Mouse (Mus musculus): Measurements from ENCODE around the gene Cep112. TPM values are rescaled to one million over a fixed set of nuclear protein-coding genes. Genes with fewer than 3 reads are reported as not detected.

The Cep112 gene
- polyA plus RNA-seq, 1 experiment from 2014 or later: 13.3 TPM

- 22% methylated on average over 6 of the region's 7 CpGs for WGBS
- Histone ChIP-seq H3K4me2 (no peak overlapping the region), H3K4me1 (replicated peaks) (peaks cover 31% of the 10 kb centered on the region), H3K36me3 (no peaks in the 10 kb centered on the region), H3K4me3 (no peak overlapping the region), H3K9ac (no peak overlapping the region), H3K27ac (replicated peaks) (no peak overlapping the region), H3K9me3 (no peaks in the 10 kb centered on the region), H3K27me3 (0 out of 2 replicates have a peak, but pooled peaks cover 2% of the 10 kb centered on the region)
- ATAC-seq (ENCODE audit: low FRiP score, low read depth): no peak
Observed at GRCm38 (mm10) chr11:108892406-108892805, 467.4 kb downstream of the Cep112 start.

GRCm38 (mm10) chr11:108893232-108893790 lies 468.3 kb downstream of the Cep112 start:
- no peak overlapping the region for H3K27ac ChIP-seq (replicated peaks)
- WGBS: 56% methylated on average over 12 of the region's 12 CpGs
- ATAC-seq (ENCODE audit: low FRiP score, low read depth): no peak
- no peaks in the 10 kb centered on the region for H3K36me3 ChIP-seq
- H3K27me3 ChIP-seq: 0 out of 2 replicates have a peak, but pooled peaks cover 2% of the 10 kb centered on the region
- peaks cover 31% of the 10 kb centered on the region for H3K4me1 ChIP-seq (replicated peaks)
- H3K4me2 ChIP-seq: no peak overlapping the region
- no peaks in the 10 kb centered on the region for H3K9me3 ChIP-seq
- H3K9ac ChIP-seq: no peak overlapping the region
- H3K4me3 ChIP-seq: no peak overlapping the region

- H3K27me3 ChIP-seq: 0 out of 2 replicates have a peak, but pooled peaks cover 2% of the 10 kb centered on the region
- H3K9me3 ChIP-seq: no peaks in the 10 kb centered on the region
- ATAC-seq (ENCODE audit: low FRiP score, low read depth): no peak
- H3K4me1 ChIP-seq (replicated peaks): peaks cover 31% of the 10 kb centered on the region
- WGBS: 41% methylated on average over 10 of the region's 10 CpGs
- H3K4me3 ChIP-seq: no peak overlapping the region
- H3K36me3 ChIP-seq: no peaks in the 10 kb centered on the region
- H3K4me2 ChIP-seq: no peak overlapping the region
- H3K9ac ChIP-seq: no peak overlapping the region
- no peak overlapping the region for H3K27ac ChIP-seq (replicated peaks)
Observed at GRCm38 (mm10) chr11:108893855-108894510, 469.0 kb downstream of the Cep112 start.

- Histone ChIP-seq H3K27ac (replicated peaks) (no peak overlapping the region), H3K27me3 (no peaks in the 10 kb centered on the region), H3K4me3 (no peak overlapping the region), H3K9ac (no peak overlapping the region), H3K4me1 (replicated peaks) (peaks cover 17% of the 10 kb centered on the region), H3K9me3 (no peaks in the 10 kb centered on the region), H3K36me3 (no peaks in the 10 kb centered on the region), H3K4me2 (no peak overlapping the region)
- WGBS: 72% methylated on average over 4 of the region's 4 CpGs
- ATAC-seq (ENCODE audit: low FRiP score, low read depth): no peak
Observed at GRCm38 (mm10) chr11:108897034-108897433, 472.0 kb downstream of the Cep112 start.

GRCm38 (mm10) chr11:108898063-108898462 lies 473.1 kb downstream of the Cep112 start:
- no peaks in the 10 kb centered on the region for H3K27me3 ChIP-seq
- H3K4me2 ChIP-seq: no peak overlapping the region
- H3K9ac ChIP-seq: no peak overlapping the region
- H3K9me3 ChIP-seq: no peaks in the 10 kb centered on the region
- no peak for ATAC-seq (ENCODE audit: low FRiP score, low read depth)
- H3K27ac ChIP-seq (replicated peaks): no peak overlapping the region
- H3K4me1 ChIP-seq (replicated peaks): peaks cover 16% of the 10 kb centered on the region
- no peaks in the 10 kb centered on the region for H3K36me3 ChIP-seq
- no peak overlapping the region for H3K4me3 ChIP-seq
- 84% methylated on average over 9 of the region's 9 CpGs for WGBS

GRCm38 (mm10) chr11:108898483-108898882 lies 473.5 kb downstream of the Cep112 start:
- H3K36me3 ChIP-seq: no peaks in the 10 kb centered on the region
- ATAC-seq (ENCODE audit: low FRiP score, low read depth): no peak
- H3K27me3 ChIP-seq: no peaks in the 10 kb centered on the region
- no peak overlapping the region for H3K4me2 ChIP-seq
- H3K27ac ChIP-seq (replicated peaks): no peak overlapping the region
- no peak overlapping the region for H3K4me3 ChIP-seq
- WGBS: 83% methylated on average over 6 of the region's 6 CpGs
- H3K4me1 ChIP-seq (replicated peaks): peaks cover 16% of the 10 kb centered on the region
- H3K9ac ChIP-seq: no peak overlapping the region
- no peaks in the 10 kb centered on the region for H3K9me3 ChIP-seq

GRCm38 (mm10) chr11:108900718-108901488 lies 475.9 kb downstream of the Cep112 start:
- Histone ChIP-seq H3K9me3 (no peaks in the 10 kb centered on the region), H3K27ac (replicated peaks) (0 out of 2 replicates have a peak overlapping the region, but pooled peaks have one; percentile 18), H3K4me3 (no peak overlapping the region), H3K9ac (no peak overlapping the region), H3K36me3 (no peaks in the 10 kb centered on the region), H3K27me3 (no peaks in the 10 kb centered on the region), H3K4me1 (replicated peaks) (peaks cover 8% of the 10 kb centered on the region; the same call in 1 of the 2 replicates), H3K4me2 (no peak overlapping the region)
- WGBS: 76% methylated on average over 9 of the region's 10 CpGs
- peak; percentile 60 for ATAC-seq (ENCODE audit: low FRiP score, low read depth)

GRCm38 (mm10) chr11:108901670-108902069 lies 476.7 kb downstream of the Cep112 start:
- Histone ChIP-seq H3K9ac (no peak overlapping the region), H3K36me3 (no peaks in the 10 kb centered on the region), H3K9me3 (no peaks in the 10 kb centered on the region), H3K4me2 (no peak overlapping the region), H3K27ac (replicated peaks) (0 out of 2 replicates have a peak overlapping the region, but pooled peaks have one; percentile 18), H3K27me3 (no peaks in the 10 kb centered on the region), H3K4me3 (no peak overlapping the region), H3K4me1 (replicated peaks) (peaks cover 8% of the 10 kb centered on the region; the same call in 1 of the 2 replicates)
- ATAC-seq (ENCODE audit: low FRiP score, low read depth): no peak
- WGBS: 61% methylated on average over 7 of the region's 7 CpGs

GRCm38 (mm10) chr11:108902303-108902702 lies 477.3 kb downstream of the Cep112 start:
- 84% methylated on average over 4 of the region's 4 CpGs for WGBS

GRCm38 (mm10) chr11:108906590-108907254 lies 481.7 kb downstream of the Cep112 start:
- H3K27ac ChIP-seq (replicated peaks): no peak overlapping the region
- no peak overlapping the region for H3K9ac ChIP-seq
- no peak for ATAC-seq (ENCODE audit: low FRiP score, low read depth)

More at GRCm38 (mm10) chr11:108902303-108902702, 477.3 kb downstream of the Cep112 start:
- ATAC-seq (ENCODE audit: low FRiP score, low read depth): no peak
- H3K9me3 ChIP-seq: no peaks in the 10 kb centered on the region
- no peaks in the 10 kb centered on the region for H3K27me3 ChIP-seq
- no peak overlapping the region for H3K4me2 ChIP-seq
- no peak overlapping the region for H3K9ac ChIP-seq
- H3K4me3 ChIP-seq: no peak overlapping the region
- peaks cover 8% of the 10 kb centered on the region; the same call in 1 of the 2 replicates for H3K4me1 ChIP-seq (replicated peaks)
- no peak overlapping the region for H3K27ac ChIP-seq (replicated peaks)
- no peaks in the 10 kb centered on the region for H3K36me3 ChIP-seq

GRCm38 (mm10) chr11:108909396-108910195 lies 484.6 kb downstream of the Cep112 start:
- Histone ChIP-seq H3K4me3 (no peak overlapping the region), H3K36me3 (no peaks in the 10 kb centered on the region), H3K9ac (no peak overlapping the region), H3K4me2 (peak overlapping the region; percentile 39), H3K4me1 (replicated peaks) (peaks cover 7% of the 10 kb centered on the region), H3K9me3 (no peaks in the 10 kb centered on the region), H3K27me3 (peaks cover 8% of the 10 kb centered on the region; the same call in 1 of the 2 replicates), H3K27ac (replicated peaks) (no peak overlapping the region)
- ATAC-seq (ENCODE audit: low FRiP score, low read depth): no peak
- 12% methylated on average over 23 of the region's 24 CpGs for WGBS

More at GRCm38 (mm10) chr11:108906590-108907254, 481.7 kb downstream of the Cep112 start:
- Histone ChIP-seq H3K27me3 (peaks cover 8% of the 10 kb centered on the region; the same call in 1 of the 2 replicates), H3K36me3 (no peaks in the 10 kb centered on the region), H3K4me1 (replicated peaks) (peaks cover 7% of the 10 kb centered on the region), H3K4me2 (no peak overlapping the region), H3K9me3 (no peaks in the 10 kb centered on the region), H3K4me3 (no peak overlapping the region)
- WGBS: 76% methylated on average over 7 of the region's 7 CpGs
